Mouse (Mus musculus) ES-Bruce4 (cell line): ENCODE measurements around the gene Ttll10.

Experiments
- CTCF ChIP-seq: IDR thresholded peaks from one replicate; pipeline ENCODE4 v1.8.1; 2011; ENCODE audit warnings: low read depth, low read length
- POLR2A ChIP-seq: IDR thresholded peaks from one replicate; pipeline ENCODE4 v1.8.1; 2011; ENCODE audit warnings: low read length; ENCODE audit not compliant: insufficient read depth

- TF ChIP-seq CTCF, result no peak
- no peak for TF ChIP-seq POLR2A
Observed at GRCm38 (mm10) chr4:156030651-156031118, 28.5 kb downstream of the Ttll10 start.
